Mouse (Mus musculus) kidney, adult 2 months (tissue): ENCODE measurements around the gene Coq4. TPM values are rescaled to one million over a fixed set of nuclear protein-coding genes. Genes with fewer than 3 reads are reported as not detected.

ENCODE experiments used
- DNase-seq: peaks from one replicate; pipeline ENCODE4 v3.0.0; 2021
- H3K27ac ChIP-seq: fragments of 200-500 bp; 2 replicates; pipeline ENCODE4 v1.5.1; 2012; ENCODE audit warnings: low read depth, low read length, control low read depth, inconsistent platforms; ENCODE audit not compliant: insufficient read depth
- H3K27me3 ChIP-seq: fragments of 200-500 bp; replicated peaks from 2 replicates; pipeline ENCODE4 v1.6.1; 2012; ENCODE audit warnings: mild to moderate bottlenecking, moderate library complexity, low read length, inconsistent platforms; ENCODE audit not compliant: control insufficient read depth, insufficient read depth
- H3K36me3 ChIP-seq: fragments of 200-500 bp; 2 replicates; pipeline ENCODE4 v1.6.1; 2012; ENCODE audit warnings: mild to moderate bottlenecking, moderate library complexity, low read length, inconsistent platforms; ENCODE audit not compliant: control insufficient read depth, insufficient read depth
- H3K4me1 ChIP-seq: fragments of 200-500 bp; 2 replicates; pipeline ENCODE4 v1.6.1; 2011; ENCODE audit warnings: low read length; ENCODE audit not compliant: control insufficient read depth, insufficient read depth
- H3K4me3 ChIP-seq: fragments of 200-500 bp; 2 replicates; pipeline ENCODE4 v1.5.1; 2011; ENCODE audit warnings: mild to moderate bottlenecking, low read depth, low read length, control low read depth; ENCODE audit not compliant: insufficient read depth
- CTCF ChIP-seq: fragments of 200-500 bp; conservative IDR thresholded peaks from 2 replicates; pipeline ENCODE4 v1.5.1; 2011; ENCODE audit warnings: low read depth, mild to moderate bottlenecking, control low read depth, low read length, moderate library complexity, mixed read lengths; ENCODE audit not compliant: insufficient read depth, insufficient read length
- POLR2A ChIP-seq: fragments of 200-500 bp; IDR thresholded peaks from one replicate; pipeline ENCODE4 v1.6.1; 2011; ENCODE audit warnings: low read depth, low read length, control low read depth
- WGBS: fragments of 180-500 bp; shearing (Covaris S2); methylation state at CpG from one replicate; pipeline ENCODE4 v1.1.7; 2018; 5-methylcytosine and 5-hydroxymethylcytosine counted together
- polyA plus RNA-seq: library from polyadenylated mRNA; depleted of rRNA; stranded (reverse); fragments of >200 nt; gene quantifications from 2 replicates; pipeline ENCODE4 v1.2.3, GENCODE M21; 2012; rRNA removed

Coq4 gene
- polyA plus RNA-seq, 1 experiment, result 87.5 TPM

GRCm38 (mm10) chr2:29846061-29846853 is 59.0 kb downstream of the Coq4 start:
- no peak overlapping the region for H3K4me3 ChIP-seq
- no peak overlapping the region for H3K27ac ChIP-seq
- peaks cover 2% of the 10 kb centered on the region; the same call in 1 of the 2 replicates for H3K36me3 ChIP-seq
- TF ChIP-seq POLR2A, result no peak
- no peak for TF ChIP-seq CTCF
- H3K27me3 ChIP-seq, result no peaks in the 10 kb centered on the region
- no peaks in the 10 kb centered on the region for H3K4me1 ChIP-seq
- 33% methylated on average over 47 of the region's 47 CpGs for WGBS
- DNase-seq, result peak; percentile 43

GRCm38 (mm10) chr2:29846911-29847310 is 59.6 kb downstream of the Coq4 start:
- no peak overlapping the region for H3K4me3 ChIP-seq
- H3K27ac ChIP-seq, result no peak overlapping the region
- TF ChIP-seq CTCF (no peak), POLR2A (no peak)
- H3K27me3 ChIP-seq, result no peaks in the 10 kb centered on the region
- H3K36me3 ChIP-seq, result peaks cover 2% of the 10 kb centered on the region; the same call in 1 of the 2 replicates
- no peak for DNase-seq
- H3K4me1 ChIP-seq, result no peaks in the 10 kb centered on the region
- 60% methylated on average over 3 of the region's 3 CpGs for WGBS

Other genes starting within 250 kb of the Coq4 start
- 38.9 and 41.7 TPM in 2 replicates for gene Rapgef1, start 167.8 kb upstream of the Coq4 start, polyA plus RNA-seq
- 6.1 and 9.4 TPM in 2 replicates for gene Gm13420, start 35.8 kb upstream of the Coq4 start, polyA plus RNA-seq
- gene Gm13547, start 28.2 kb upstream of the Coq4 start, polyA plus RNA-seq, result not detected in 2 replicates
- 32.7 and 46.2 TPM in 2 replicates for gene Trub2, start 1.0 kb downstream of the Coq4 start, polyA plus RNA-seq
- 49.7 and 56.2 TPM in 2 replicates for gene Slc27a4, start 15.1 kb downstream of the Coq4 start, polyA plus RNA-seq
- gene Urm1, start 32.6 kb downstream of the Coq4 start, polyA plus RNA-seq, result 43.9 and 48.1 TPM in 2 replicates
- 2.3 and 3.3 TPM in 2 replicates for gene Cercam, start 81.7 kb downstream of the Coq4 start, polyA plus RNA-seq
- 17.6 and 21.5 TPM in 2 replicates for gene Odf2, start 101.7 kb downstream of the Coq4 start, polyA plus RNA-seq
- 21.1 and 25.4 TPM in 2 replicates for gene Gle1, start 147.9 kb downstream of the Coq4 start, polyA plus RNA-seq
- 237 and 250 TPM in 2 replicates for gene Sptan1, start 178.1 kb downstream of the Coq4 start, polyA plus RNA-seq